Mouse (Mus musculus): ENCODE data around the gene Kirrel3. TPM values are rescaled to one million over a fixed set of nuclear protein-coding genes. Genes with fewer than 3 reads are reported as not detected.

Kirrel3 gene
- polyA plus RNA-seq, 1 experiment: 10.9 TPM

DNA sequence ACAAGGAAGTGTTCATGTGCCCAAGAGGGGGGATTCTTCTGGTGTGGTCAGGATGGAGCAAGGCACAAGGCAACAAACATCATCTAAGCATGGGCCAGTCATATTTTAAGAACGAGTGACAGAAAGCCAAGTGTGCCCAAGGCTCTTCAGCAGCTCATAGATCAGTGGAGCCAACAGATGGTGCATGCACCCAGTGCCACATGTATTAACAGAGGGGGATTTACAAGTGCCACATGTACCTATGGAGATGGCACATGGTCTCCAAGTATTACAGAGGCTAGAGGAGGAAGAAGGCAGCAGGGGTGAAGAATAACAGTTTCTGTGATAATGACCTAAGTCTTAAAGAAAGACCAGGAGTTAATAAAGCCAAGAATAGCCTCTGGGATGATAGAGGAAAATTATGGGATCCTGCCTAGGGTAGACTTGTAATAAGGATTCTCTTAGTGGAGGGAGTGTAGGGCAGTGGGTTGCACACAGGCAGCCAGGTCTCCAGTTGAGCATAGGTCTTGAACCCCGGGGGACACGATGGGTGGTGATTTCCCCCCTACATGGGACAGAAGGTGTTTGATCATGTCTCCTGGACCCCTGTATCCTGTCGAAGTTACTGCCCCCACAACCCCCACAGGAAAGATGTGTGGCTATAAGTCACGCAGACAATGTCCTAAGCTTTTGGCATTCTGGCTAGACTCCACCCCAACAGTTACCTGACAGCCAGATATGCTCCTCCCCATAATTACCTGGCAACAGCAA is 495.0 kb downstream of the Kirrel3 start:
- no peak for DNase-seq (ENCODE audit: low read depth)

DNA sequence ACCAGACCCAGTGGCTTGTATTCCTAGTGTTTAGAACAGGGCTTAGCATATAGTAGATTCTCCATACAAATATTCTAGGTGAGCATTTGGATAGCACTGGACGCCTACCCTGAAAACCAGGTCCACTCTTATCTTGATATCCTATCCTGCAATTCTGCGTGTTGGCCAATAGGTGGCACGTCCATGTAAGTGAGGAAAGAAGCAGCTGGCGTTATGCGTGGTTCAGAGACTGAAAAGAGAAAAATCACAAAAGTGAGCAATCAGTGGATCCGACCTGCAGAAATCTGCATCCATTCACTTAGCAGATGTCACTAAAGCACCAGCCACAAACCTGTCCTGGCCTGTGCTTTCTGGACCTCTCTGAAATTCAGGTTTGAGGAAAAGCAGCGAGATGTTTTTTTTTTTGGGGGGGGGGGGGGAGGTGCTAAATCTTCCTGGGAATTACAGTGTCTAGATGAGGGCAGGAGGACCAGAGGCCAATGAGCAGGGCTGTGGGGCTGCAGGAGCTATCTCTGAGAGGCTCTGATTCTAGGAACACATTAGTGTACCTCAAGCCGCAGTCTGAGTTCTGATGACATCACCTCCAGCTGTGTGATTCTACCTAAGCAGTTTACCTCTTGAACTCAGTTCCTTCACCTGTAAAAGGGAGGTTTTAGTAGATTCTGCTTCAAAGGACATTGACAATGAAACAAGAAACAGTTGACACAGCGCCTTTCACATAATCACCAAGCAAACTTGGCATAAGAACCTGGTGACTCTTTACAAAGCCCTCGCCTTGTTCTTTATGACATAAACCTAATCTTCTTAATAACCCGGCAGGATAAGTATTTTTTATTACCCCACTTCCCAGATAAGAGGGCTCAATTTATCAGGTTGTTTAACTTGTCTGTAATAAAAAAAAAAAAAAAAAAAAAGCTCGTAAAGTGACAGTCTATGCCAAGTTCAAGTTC is 498.1 kb downstream of the Kirrel3 start:
- DNase-seq (ENCODE audit: low read depth): peak; percentile 14

DNA sequence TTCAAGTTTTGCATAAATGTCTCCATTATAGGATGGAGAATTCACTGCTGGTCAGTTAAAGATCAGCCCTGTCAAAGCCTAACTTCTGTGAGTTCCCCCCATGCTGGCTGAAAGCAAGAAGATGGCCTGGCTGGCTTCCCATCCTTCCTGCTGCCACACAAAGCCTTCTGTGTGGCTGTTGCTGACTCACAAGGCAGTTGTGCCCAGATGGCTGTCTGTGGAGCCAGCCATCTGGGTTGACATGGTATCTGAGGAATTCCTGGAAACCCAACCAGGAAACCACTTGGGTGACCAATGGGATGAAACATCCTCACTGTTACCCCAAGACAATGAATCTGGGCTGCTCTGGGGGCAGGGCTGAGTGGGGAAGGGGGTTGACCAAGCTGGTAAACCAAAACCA is 500.5 kb downstream of the Kirrel3 start:
- no peak for DNase-seq (ENCODE audit: low read depth)

DNA sequence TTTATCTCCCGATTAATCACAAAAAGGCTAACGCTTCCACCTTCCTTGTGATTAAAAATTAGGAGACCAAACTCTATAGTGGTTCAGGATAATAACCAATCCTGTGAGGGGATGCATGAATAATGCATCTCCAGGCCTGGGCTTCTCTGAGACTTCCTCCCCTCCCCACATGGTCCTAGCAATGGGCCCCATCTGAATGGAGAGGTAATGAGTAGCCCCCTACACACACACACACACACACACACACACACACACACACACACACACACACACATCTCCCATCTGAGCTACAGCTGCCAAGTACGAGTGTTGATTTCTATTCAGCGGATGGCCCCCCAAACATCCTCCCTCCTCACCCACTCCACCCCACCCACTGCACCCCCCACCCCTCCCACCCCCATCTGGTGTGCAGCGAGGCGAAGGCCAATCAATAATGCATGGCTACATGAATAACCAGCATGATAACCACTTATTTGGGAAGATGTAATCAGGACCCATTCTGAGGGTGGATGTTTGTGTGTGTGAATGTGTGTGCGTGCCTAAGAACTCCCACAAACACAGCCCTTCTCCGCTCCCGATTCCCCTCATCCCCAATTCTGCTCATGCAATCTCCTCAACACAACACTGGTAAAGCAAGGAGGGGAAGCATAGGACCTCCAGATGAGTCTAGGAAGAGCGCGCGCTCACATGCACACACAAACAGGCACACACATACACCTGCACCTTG is 501.9 kb downstream of the Kirrel3 start:
- DNase-seq (ENCODE audit: low read depth): no peak

DNA sequence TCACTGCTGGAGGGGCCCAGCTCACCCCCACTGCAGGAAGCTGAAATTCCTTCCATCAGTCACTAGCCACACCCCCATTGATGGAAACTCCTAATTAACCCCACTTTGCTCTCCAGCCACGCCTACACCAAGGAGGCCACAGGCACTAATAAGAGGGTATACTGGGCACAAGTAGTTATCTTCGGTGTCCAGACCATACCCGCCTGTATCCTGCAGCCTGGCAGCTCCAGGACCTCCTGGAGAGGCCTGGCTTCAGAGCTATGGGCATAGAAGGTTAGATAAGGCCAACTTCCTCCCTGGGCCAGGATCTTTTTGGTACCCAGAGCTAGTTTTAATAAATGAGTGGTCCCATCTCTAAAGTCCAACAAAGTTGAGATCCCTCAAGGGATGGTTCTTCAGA is 503.0 kb downstream of the Kirrel3 start:
- DNase-seq (ENCODE audit: low read depth): no peak

DNA sequence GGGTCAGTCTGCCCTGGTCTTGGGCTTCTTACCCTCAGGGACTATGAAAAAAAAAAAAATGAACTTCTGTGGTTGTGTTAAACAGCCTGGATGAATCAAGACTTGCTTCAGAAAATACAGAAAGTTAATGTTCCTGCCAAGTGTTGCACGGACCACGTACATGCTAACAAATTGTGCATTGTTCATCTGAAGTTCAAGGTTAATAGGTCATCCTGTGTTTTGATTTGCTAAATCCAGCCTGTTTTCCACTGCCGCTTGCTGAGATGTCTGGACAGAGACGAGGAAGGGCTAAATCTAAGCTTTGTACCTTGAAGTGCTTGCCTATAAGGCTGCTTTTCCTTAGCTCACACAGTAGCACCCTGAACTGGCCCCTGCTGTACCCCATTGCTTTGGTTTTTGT is 506.5 kb downstream of the Kirrel3 start:
- no peak for DNase-seq (ENCODE audit: low read depth)

DNA sequence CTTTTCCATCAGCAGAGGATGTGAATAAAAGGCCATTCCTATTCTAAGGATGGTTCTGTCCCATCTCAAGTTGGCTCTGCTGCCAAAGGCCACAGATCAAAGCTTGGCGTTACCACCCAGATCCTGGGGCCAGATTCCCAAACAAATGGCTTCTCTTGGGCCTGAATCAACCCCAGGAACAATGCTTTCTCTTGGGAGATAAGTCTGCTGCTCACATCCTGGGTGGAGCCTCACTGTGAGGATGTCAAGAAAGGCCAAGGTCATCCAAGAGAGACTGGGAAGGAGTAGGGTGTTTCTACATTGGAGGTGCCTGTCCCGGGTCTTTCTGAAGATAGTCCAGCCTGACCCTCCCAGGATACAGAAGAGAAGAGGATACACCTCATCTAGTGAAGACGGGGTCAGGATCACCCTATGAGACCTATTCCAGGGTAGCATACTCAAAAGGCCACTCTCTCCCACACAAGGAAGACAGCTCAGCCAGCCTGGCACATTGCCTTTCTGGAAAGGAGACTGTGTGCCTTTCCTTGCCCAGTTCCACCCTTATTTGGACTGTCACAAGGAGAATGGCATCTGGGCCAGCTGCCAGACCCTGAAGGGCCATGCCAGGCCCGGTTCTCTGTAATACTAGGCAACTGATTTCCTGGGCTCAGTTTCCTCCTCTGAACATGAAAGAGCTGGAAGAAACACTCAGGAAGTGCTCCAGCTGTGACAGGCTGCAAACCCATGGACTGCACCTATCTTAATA is 507.9 kb downstream of the Kirrel3 start:
- DNase-seq (ENCODE audit: low read depth): peak; percentile 67

DNA sequence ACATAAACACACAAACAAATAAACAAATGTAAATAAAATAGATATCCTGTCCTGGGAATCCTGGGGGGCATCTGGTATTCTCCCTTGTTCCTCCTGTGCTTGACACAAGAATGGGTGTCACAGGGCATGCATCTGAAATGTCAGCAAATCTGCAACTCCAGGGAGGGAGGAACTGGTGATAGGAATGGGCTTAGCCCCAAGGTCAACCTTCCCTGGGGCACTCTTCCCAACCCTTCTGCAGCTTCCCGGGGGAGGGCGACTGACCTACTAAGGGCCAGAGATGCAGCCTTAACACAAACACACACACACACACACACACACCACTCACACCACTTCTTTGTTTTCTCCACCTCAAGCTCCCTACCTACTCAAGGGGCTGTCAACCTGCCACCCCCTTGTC is 509.4 kb downstream of the Kirrel3 start:
- DNase-seq (ENCODE audit: low read depth): no peak

DNA sequence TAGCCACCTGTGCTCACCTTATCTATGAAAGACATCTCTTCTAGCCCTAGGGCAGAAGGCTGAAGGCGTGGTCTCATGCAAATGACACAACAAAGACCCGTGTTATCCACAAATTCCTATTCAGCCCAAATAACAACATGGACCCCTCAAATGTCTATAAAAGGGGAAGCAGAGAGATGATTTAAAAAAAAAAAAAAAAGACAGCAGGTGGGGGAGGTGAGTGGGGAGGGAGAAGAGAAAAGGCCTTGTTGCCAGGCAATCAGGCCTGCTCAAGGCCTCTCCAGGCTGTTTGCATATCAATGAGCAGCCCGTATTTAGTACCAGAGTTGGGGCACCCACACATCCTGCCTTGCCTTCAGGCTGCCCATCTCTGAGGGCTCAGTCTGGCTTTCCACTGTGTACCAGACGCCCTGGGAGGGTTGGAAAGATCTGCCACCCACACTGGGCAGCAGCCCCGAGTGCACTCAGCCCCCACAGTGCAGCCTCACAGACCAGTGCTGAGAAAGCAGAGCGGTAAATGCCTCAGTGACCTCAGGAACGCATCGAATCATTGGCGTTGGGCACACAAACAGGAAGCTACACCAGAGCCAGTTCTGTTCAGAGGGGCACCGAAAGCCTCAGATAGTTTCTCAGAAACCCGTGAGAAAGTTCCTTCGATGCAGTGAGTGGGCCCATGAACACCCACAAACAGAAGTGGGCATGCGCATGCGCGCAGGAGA is 510.1 kb downstream of the Kirrel3 start:
- DNase-seq (ENCODE audit: low read depth): no peak

DNA sequence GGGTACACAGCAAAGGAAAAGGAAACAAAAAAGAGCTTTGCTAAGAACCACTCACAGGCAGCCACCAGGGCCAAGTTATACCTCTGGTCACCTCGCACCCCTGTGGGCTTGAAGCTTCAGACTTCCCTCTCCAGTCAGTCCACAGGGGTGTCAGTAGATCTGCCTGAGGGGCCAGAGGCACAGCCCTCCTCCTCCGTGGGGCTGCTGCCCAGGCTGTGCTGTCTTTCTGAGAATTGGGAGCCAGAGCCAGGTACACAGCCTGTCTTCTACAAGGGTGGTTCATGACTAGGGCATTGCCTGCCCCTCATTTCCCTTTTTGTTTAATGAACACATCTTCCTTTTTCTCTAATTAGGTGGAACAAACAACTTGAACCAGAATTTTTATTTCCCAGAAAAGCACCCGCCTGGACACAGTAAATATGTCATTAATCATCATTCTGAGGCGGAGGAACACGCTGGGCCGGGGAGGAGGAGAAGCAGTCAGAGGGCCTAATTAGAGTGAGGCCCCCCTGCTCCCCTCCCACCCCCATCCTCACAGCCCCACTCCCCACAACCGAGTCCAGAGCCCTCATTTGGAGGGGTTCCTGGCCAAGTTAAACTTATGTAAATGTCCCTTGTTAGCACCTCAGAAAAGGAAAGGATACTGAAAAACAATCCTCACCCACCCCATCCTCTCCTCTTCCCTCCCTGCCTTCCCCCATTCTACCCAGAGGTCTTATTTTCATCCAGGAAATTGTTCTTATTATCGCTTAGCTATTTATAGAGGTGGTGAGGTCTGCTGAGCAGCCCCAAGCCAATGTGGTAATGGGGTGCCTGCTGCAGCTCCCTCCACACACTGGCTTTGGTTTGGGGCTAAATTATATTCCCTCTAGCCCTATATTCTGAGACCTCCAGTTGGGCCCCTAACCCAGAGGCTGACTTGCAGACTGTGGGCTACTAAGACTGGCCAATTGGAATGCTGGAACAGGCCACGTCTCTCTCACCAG is 512.5 kb downstream of the Kirrel3 start:
- DNase-seq (ENCODE audit: low read depth): no peak

DNA sequence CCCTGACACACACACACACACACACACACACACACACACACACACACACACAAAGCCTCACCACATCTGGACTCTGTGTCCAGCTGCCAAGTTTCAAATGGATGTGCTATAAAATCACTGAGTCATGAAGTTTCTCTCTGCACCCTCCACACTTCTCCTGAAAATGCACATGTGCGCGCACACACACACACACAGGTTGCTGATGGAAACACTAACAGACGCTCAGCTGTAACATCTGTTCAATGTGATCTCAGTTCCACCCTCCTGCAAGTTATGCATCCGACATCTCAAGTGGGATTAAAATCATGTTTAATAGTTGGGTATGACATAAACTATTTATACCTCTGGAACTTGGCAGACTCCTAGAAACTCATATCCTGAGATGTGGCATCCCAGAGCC is 518.4 kb downstream of the Kirrel3 start:
- no peak for DNase-seq (ENCODE audit: low read depth)

DNA sequence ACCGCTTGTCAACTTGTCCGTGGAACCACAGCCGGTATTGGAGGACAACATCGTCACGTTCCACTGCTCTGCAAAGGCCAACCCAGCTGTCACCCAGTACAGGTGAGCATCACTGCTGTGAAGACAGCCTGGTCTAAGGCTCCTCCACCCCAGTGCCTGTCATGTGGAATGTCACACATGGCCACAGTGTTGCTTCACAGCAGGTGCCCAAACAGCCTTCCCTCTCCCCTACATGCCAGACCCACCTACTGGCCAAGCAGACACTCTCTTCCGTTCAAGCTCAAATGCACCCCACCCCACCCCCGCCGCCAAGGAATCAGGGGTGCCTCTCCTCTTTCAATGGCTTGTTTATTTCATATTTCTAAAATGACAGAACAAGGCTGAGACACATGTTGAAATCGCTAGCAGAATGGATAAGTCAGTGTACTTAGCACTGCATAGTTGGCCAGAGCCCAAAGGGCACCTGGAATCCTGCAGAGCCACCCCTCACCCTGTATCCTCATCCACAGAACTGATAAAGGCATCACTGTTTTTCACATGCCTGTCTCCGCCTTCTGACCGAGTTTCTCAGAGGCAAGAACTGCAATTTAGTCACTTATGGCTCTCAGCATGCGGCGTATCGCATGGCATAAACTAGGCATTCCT is 522.1 kb downstream of the Kirrel3 start:
- no peak for DNase-seq (ENCODE audit: low read depth)

DNA sequence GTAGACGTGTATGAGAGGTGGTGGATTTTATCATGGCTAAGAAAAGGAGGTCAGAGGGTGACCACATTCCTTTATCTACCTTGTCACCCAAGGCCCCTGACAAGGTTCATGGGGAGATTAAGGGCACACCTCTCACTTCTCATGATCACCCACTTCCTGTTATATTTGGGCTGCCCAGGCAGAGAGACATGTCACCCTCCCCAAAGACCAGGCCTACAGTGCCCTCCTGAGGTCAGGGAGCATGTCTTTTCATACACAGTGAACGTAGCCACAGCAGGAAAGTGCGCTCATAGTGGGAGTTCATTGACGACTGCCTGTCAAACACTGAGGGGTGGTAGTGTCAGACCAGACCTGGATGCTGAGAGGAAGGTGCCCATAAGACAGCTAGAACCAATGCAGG is 531.1 kb downstream of the Kirrel3 start:
- no peak for DNase-seq (ENCODE audit: low read depth)

DNA sequence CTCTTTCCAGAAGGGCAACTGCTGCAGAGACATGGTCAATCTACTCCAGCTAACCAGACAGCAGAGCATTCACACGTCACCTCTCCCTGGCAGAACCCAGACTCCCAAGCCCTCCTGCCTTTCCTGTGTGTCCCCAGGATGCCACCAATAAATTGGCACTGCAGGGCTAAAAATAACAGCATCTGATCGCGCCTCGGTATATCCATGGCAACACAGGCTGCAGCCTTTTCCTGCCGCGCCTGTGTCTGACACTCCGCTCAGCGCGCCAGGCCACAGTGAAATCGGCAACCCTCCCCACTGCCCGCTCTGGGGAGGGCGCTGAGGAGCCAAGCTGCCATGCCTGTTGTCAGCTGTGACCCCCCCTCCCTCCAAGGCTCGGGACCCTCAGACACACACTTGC is 531.9 kb downstream of the Kirrel3 start:
- DNase-seq (ENCODE audit: low read depth): no peak

DNA sequence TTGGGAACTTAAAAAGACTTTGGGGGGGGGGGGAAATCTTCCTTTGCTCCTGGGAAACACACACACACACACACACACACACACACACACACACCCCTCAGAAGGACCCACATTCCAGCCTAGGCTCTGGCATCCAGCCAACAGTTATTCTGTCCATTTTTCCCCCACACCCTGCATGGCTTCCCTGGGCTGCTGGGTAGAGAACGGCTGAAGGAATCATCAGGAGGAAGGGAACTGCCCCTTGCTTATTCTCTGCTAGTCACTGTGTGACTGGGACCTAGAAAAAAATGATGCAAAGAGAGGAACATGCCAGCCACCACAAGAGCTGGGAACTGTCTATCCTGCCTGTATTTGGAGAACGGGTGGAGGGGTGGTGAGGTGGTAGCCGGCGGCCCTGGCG is 532.4 kb downstream of the Kirrel3 start:
- no peak for DNase-seq (ENCODE audit: low read depth)

DNA sequence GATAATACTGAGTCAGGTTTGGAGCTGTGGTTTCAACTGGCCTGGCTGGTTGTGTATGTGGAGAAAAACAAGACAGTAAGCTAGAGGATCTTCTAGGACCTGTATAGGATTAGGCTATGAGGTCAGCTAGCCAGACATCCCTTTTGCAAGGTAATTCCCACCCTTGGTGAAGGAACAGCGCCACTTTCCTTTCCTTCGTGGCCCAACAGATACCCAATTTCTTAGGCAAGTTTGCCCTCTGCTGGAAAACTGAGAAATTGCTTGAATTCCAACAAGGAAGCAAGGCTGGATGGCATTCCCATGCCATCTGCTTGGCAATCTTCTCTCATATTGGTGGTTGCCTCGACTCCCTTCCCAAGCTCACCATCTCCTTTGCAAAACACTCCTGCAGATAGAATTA is 533.7 kb downstream of the Kirrel3 start:
- DNase-seq (ENCODE audit: low read depth): peak; percentile 6

DNA sequence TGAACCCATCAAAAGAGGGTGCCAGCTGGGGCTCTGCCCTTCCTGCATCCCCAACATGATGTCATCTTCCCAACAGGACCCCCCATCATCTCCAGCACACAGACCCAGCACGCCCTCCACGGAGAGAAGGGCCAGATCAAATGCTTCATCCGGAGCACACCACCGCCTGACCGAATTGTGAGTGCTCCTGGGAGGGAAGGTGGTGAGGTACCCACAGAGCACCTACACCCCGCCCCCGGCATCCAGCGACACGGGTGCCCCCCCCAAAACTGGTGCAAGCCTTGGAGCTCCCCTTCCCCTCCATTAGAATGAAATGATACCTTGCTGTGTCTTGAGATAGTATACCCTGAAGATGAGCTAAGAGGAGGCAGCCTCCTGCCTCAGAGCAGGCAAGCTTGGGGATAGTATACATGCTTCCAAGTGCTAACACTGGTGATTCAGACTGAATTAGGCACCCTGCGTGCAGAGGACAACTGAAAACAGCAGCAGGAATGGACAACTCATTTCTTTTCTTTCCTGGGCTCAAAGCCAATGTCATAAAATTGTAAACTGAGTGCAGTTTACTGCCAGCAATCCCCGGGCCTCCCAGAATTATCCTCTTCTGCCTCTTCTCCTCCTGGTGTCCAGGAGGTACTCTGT is 534.4 kb downstream of the Kirrel3 start:
- DNase-seq (ENCODE audit: low read depth): no peak

DNA sequence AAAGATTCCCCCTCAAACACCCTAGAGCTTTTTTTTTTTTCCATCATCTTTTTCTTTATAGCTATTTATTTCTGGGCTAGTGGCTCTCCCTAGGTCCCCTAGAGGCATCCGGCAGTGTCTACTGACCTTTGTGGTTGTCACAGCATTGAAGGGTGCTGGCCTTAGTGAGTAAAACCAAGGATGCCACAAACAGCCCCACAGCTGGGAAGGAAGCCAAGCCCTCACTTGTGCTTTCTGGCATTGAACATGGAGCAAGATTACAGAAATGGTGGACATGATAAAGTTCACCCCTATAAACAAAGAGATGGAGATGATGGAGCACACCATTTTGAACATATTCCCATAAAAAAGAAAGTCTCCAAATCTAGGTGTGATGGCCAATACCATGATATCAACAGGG is 536.0 kb downstream of the Kirrel3 start:
- no peak for DNase-seq (ENCODE audit: low read depth)

Measured in gonadal fat pad, adult 2 months (tissue).